Mouse (Mus musculus): ENCODE data around the gene Map3k21. TPM values are rescaled to one million over a fixed set of nuclear protein-coding genes. Genes with fewer than 3 reads are reported as not detected.
A peak's percentile ranks its signal among the peaks of the same experiment; 100 is the strongest.

Gene Map3k21
- total RNA-seq, 2 experiments from 2014 or later, result 0.60 to 0.73 TPM

DNA sequence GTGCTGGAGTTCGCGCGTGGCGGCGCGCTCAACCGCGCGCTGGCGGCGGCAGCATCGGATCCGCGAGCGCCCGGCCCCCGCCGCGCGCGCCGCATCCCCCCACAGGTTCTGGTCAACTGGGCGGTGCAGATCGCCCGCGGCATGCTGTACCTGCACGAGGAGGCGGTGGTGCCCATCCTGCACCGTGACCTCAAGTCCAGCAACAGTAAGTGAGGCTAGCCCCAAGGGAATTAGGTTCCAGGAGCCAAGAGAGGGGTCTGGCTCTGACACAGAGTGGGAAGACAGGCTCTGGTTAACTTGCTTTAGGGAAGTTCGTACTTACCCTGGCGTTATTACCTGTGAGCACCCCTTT, 955 bp downstream of the Map3k21 start:
- DNase-seq (ENCODE audit: low spot score), result no peak
- intact Hi-C loops (cut with DNase I), result no loop called here

DNA sequence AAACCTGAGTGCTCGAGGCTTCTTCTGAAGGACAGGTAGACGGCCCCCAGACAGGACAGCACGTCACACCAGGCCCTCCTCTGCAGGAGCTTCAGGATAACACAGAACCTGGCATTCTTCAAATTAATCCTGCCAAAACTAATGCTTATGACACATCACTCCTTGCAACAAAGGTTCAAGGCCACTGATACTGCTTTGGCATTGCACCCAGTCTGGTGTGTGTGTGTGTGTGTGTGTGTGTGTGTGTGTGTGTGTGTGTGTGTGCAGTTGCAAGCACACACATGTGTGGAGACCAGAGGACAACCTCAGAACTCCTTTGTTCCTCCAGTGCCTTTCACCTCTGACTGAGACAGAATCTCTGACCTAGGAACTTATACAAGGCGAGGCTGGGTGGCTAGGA, 3.0 kb downstream of the Map3k21 start:
- DNase-seq (ENCODE audit: low spot score), result no peak
- intact Hi-C loops (cut with DNase I), result no loop called here

DNA sequence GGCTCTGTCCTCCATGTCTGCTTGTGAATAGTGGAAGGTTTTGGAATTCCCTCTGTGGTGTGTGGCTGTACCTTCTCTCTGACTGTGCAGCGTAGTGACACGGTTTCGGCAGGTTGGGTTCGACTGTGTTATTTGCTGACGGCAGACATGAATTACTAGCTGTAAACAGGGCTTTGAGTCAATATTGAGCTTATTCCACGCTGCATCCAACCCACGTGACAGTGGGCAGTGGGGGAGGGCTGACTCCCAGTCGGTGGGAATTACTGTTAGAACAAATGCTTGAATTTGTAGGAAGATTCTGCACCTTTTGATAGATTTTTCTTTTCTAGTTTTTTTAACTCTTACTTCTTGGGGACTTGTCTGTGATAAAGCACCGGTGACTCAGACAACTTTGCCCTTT, 4.1 kb downstream of the Map3k21 start:
- intact Hi-C loops (cut with DNase I), result no loop called here
- DNase-seq (ENCODE audit: low spot score), result no peak

DNA sequence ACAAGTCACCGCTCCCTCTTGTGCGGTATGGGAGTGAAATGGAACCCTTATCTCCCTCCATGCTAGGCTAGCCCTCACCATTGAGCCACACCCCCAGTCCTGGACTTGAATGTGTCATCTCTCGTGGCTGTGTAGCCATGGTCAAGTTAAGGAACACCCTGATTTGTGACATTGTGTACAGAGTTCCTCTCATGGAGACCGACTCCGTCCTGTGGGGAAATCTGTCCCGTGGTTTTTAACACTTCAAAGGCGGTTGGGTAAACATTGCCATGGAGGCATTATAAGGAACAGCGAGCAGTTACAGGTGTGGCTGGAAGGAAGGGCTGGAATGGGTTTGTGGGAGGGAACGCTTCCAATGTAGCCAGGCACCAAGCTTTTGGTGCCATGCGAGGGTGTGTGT, 6.8 kb downstream of the Map3k21 start:
- DNase-seq (ENCODE audit: low spot score), result no peak
- intact Hi-C loops (cut with DNase I), result no loop called here

DNA sequence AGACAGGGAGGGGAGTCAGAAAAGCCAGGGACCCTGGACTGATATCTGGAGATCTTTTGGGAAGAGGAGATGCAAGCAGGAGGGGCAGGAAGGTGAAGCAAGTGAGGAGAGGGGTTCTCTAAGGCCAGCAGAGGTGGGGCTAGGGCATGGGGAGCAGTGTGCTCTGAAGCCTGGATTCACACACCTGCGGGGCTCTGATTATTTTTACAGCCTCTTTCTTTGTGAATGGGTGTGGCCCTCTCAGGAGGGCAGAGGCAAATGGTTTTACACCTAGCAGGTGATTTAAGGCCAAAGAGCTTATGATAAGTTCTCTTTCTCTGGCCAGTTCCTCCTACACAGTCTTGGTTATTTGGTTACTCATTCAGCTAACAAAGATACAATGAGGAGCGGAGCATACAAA, 8.5 kb downstream of the Map3k21 start:
- DNase-seq (ENCODE audit: low spot score), result no peak
- intact Hi-C loops (cut with DNase I), result no loop called here

DNA sequence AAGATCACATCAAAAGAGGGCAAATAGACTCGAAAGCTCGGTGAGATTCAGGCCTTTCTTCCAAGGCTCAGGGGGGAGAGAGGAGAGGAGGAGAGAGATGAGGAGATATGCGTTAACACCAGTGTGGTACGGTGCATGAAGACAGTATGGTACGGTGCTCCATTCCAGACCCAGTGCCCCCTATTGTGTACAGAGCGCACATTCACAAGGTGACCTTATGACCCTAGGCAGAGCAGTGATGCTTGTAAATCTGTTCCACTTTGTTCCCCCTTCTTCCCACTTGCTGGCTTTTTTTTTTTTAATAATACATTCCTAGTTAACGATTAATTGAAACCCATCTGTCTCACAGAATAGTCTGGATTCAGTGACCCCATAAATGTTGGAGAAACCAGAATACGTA, 9.3 kb downstream of the Map3k21 start:
- no peak for DNase-seq (ENCODE audit: low spot score)

DNA sequence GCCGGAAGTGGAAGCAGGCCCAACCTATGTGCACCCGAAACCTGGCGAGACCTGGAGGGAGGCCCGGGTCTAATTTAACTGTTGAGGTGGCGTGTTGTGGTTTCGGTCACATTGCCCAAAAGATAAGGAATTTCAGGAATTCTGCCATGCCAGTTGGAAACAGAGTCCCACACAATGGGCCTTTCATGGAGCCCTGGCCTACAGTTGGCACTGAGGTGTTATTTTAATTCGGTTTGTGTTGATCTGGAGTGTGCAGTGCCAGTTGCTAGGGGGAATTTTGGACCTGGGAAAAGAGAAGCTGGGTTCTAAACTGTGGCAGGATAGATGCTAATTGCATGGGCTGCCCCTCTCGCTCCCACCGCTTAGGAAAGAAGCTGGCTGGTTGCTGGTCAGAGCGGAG, 10.0 kb downstream of the Map3k21 start:
- intact Hi-C loops (cut with DNase I), result no loop called here
- no peak for DNase-seq (ENCODE audit: low spot score)

More for the DNA sequence above, 9.3 kb downstream of the Map3k21 start:
- intact Hi-C loops (cut with DNase I), result no loop called here

DNA sequence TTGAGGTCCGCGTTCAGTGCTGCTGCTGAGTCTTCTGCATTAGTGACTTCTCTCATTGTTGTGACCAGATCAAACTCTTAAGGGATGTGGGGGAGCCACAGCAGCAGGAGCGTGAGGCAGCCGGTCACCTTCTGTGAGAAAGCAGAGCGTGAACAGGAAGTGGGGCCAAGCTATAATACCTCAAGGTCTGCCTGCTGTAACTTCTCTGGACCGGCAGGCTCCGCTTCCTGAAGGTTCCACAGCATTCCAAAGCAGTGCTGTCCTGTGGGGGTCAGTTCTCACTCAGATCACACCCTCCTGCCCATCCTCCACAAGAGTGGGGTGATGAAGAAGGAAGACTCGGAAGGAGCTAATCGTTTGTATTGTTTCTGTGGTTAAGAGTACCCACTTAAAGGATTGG, 10.5 kb downstream of the Map3k21 start:
- intact Hi-C loops (cut with DNase I), result no loop called here
- no peak for DNase-seq (ENCODE audit: low spot score)

DNA sequence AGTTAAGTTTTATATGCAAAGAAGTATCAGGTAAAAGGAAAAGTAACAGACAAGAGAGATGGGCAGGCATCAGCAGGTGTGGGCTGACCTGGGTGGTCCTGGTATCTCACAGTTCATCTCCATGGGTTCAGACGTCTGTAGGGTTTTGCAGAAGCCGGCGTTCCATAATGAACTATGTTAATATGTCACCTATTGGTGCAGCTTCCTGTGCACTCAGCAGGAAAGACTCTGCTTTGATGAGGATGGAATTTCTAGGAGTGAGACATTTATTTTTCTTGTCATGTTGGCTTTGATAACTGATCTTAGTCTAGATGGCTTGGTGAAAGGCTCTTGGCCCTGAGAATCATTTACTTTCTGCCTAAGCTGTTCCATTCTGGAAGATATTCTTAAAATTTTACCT, 12.1 kb downstream of the Map3k21 start:
- intact Hi-C loops (cut with DNase I), result no loop called here
- DNase-seq (ENCODE audit: low spot score), result no peak

DNA sequence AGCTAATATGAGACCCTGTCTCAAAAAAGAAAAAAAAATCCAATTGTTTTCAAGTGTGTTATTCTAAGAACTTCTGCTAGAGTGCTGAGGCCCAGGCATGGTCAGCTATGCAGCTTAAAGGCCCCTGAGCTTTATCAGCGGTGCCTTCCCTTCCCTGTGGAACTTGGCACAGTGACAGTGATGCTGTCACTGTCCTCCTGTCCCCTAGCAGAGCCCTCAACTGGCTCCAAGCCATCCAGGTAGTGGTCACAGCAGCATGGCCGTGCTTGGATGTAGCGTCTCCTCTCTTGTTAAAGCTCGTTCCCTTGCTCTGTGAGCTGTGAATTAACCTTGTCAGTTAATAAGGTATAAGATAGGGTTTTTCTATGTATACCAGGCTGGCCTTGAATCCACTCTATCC, 16.4 kb downstream of the Map3k21 start:
- intact Hi-C loops (cut with DNase I), result no loop called here
- DNase-seq (ENCODE audit: low spot score), result no peak

DNA sequence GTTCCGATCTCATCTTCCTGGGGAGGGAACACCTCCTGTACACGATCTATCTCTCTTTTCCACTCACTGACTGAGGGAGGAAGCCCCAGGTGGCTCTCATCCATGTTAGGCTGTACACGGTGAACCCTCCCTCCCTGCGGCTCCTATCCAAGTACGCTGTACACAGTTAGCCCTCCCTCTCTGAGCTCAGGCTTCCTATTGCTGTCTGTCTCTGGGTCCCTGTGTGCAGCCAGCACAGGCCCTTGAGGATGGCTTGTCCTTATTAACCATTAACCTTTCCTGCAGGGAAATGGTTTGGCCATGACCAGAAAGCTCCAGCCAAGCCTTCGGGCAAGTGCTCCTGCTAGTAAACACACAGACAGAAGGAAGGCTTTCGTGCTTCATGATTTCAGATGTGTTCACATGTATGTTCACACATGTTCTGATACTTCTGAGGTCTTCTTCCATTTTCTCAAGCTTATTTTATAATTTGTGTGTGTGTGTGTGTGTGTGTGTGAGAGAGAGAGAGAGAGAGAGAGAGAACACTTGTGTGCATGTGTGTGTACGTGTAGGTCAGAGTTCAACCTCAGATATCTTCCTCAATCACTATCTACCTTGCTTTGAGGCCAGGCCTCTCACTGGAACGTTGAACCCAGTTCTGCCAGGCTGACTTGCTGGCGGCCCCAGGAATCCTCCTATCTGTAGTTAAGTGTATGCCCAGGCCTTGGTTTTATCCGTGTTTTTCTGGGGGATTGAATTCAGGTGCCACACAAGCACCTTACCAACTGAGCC, 20.2 kb downstream of the Map3k21 start:
- no peak for DNase-seq (ENCODE audit: low spot score)
- intact Hi-C loops (cut with DNase I), result no loop called here

DNA sequence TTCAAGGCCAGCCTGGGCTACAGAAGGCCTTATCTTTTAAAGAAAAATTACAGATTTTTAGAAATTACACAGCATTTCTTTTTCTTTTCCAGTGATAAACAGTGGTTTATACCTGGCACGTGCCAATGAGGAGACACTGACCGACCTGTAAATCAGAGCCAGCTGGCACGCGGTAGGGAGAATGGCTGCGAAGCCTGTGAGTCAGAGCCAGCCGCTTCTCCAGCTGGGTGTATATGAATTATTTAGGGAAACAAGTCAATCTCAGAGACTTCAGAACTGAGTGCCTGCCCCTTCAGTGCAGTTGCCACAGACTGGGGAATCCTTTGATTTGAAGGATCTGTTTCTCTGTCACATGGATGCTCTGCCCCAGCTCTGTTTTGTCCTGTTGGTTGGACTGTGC, 21.6 kb downstream of the Map3k21 start:
- DNase-seq (ENCODE audit: low spot score), result no peak
- intact Hi-C loops (cut with DNase I), result no loop called here

DNA sequence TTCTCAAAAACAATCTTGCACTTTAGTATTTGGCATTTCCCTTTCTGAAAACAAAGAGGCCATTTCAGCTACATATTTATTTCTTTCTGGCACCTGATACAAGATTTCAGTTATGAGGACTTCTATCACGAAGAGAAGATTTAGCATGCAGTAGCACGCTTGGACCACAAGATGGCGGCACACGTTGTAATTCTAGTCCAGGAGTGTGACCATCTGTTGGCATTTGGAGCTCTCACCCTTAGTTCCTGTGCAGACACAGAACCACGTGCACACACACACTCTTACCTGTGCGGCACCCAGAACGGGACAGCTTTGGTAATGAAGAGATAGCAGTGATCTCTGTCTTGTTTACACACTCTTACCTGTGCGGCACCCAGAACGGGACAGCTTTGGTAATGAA, 25.4 kb downstream of the Map3k21 start:
- intact Hi-C loops (cut with DNase I), result no loop called here

DNA sequence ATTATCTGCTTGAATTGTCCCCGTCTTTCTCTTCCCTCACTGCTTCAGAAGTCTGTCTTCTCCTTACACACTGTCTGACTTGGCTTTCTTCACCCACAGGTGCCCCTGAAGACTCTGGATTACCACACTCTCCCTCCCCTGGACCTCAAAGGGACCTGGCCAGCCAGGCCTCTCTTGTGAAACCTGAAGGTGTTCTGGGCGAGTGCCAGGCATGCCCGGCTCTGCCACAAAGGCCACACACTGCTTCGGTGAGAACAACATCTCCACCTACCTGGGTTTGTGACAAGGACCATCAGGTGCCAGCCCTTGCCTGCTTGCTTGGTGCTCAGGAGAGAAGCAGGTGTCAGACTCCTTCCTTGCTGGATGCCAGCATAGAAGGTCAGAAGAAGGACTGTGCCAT, 34.3 kb downstream of the Map3k21 start:
- intact Hi-C loops (cut with DNase I), result no loop called here
- no peak for DNase-seq (ENCODE audit: low spot score)

More for the DNA sequence above, 25.4 kb downstream of the Map3k21 start:
- no peak for DNase-seq (ENCODE audit: low spot score)

DNA sequence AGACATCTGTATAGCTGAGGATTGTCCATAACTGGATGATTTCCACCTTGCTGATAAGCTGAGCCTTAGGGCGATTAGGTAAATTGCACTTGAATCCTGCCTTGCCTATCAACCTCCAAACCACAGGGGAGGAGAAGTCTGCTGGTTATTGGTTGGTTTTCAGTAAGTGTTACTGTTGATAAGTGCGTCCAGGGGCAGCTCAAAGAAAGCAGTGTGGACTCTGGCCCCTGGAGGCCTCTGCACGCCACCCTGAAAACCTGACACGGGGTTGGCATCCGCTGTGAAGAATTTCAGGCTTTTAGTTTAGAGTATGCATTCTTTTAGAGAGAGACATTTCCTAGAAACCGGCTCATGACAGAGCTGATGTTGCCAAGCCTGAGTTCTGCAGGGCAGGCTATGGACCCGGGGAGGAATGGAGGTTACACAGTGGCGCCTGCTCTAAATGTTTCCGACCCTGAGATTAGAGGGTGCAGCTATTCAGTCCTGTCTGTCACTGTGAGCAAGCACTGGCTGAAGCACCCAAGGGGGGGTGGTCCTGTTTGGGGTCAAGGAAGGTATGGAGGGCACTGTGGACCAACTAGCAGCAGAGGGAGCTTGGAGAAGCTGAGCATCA, 38.6 kb downstream of the Map3k21 start:
- intact Hi-C loops (cut with DNase I), result no loop called here
- no peak for DNase-seq (ENCODE audit: low spot score)

DNA sequence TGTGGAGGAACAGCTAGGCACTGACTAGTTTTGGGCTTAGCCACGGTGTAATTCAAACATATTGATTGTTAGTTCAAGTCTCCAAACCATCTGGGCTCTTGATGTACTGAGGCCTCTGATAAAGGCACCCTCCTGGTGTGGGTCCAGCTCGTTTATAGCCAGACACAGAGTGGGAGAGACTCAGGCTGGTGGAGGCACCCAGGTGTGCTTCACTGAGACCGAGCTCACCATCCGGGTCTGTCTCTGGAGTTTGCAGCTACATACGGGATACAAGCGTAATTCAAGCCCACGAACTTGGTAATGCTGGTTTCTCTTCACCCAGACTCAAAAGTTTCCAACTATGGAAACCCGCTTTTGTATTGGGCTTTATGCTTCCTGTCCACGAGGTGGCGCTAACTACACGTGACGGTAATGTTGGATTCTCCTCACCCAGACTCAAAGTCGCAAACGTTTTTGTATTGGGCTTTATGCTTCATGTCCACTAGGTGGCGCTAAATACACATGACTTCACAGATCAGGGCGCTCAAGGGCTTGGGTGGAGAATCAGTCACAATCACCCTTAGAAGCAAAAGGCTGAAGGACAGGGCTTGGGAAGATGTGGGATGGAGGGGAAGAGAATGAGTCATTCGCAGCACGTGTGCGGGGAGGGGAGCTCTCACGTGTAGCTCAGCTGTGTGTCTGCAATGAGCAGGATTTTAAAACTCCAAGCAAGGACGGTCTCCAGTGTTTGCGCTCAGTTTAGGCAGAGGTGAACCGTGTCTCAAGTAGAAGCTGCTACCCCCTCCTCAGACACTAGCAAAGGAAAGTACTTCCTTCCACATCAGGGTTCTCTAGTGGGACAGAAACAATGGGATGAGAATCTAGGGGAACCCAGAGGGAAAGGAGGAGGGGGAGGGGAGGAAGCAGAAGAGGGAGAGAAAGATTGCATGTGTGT, 40.0 kb downstream of the Map3k21 start:
- peak; percentile 30 for DNase-seq (ENCODE audit: low spot score)
- intact Hi-C loops (cut with DNase I), result loop anchor here (2.0 to 5.0 kb wide), 2 partner anchors 131 to 1027 kb away; no protein-coding TSS in a partner anchor

DNA sequence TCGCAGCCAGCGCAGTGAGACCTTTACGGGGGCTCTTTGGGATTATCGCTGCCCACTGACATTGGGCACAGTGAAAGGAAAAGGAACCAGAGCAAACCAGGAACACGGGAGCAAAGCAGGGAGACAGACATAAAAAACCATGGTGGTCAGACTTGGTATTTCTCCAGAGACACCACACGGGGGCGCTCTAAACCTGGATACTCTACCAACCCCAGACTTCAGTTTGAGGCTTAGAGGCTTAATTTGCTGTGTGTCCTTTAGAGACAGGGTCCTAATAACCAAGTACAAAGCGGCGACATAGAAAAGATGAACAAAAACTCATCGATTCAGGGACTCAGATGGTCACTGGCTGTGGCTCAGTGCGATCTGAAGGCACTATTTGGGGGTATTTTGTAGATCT, 45.4 kb downstream of the Map3k21 start:
- intact Hi-C loops (cut with DNase I), result no loop called here
- DNase-seq (ENCODE audit: low spot score), result no peak

DNA sequence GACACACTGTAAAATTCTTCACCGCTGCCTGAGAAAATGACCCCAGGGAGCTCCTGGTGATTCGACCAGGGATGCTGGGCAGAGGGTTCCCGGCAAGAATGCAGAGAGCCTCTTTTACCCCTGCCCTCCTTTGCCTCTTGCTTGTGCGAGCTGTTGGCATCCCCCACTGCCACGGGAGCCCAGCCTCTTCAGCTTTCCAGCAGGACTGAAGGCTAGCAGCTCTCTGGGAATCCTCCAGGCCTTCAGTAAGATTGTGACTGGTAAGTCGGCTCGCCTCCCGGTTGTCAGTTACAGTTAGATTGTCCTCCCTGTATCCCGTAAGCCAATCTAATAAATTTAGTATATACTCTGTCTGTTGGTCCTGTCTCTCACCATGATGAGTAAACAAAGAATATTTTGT, 46.5 kb downstream of the Map3k21 start:
- intact Hi-C loops (cut with DNase I), result no loop called here
- DNase-seq (ENCODE audit: low spot score), result no peak

DNA sequence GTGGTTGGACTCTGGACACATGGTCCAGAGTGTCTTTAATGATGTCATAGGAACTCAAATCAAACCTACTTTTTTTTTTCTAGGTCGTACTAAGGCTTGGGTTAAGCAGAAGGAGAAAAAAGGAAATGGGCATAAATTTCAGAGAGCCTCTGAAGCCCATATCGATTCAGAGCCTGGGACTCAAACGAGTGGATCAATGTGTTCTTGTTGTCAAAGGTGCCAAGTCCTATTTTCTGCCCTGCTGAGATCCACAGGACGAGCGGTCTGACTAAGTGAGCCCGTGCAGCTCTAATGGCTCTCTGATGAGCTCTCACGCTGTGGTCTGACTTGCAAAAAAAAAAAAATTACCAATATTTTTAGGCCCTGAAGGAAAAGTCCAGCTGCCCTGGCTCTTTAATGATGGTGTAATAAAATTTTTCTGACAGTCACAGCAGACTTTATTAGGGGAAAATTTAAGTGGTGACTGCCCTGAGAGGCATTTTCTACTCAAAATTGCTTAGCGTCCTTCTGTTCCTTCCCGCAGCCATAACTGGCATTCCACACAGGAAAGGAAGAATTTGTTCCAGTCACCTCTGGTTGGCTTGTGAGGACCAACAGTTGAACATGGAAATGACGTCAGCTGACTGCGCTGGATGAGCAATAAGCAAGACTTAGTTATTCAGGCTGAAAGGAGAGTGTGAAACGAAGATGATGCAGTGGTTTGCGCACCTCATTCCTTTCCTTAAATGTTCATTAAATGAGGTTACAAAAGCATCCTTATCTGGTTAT, 47.2 kb downstream of the Map3k21 start:
- DNase-seq (ENCODE audit: low spot score), result no peak
- intact Hi-C loops (cut with DNase I), result no loop called here

DNA sequence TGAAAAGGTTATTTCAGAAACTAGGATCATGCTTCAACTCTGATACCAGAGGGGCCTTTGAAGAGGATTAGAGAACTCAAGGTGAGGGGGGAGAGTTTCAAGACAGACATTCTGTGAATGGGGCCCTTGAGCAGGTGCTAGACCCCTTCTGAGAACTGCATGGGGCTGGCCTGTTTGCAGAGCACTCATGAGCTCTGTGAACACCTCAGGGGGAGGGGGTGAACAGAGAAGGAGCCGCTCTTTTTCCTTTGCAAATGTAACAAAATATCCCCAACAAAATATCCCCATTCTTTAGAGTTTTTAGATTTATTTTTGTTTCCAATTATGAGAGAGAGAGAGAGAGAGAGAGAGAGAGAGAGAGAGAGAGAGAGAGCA, 47.7 kb downstream of the Map3k21 start:
- intact Hi-C loops (cut with DNase I), result no loop called here
- DNase-seq (ENCODE audit: low spot score), result no peak
